Mouse (Mus musculus): ENCODE measurements at regions not wholly inside any gene's neighbourhood (a gene's known extent, or its start where the extent isn't known, plus 50 kb on each side); places are given as distances from the start of the nearest gene placed in this dataset.
A peak's percentile ranks its signal among the peaks of the same experiment; 100 is the strongest.

GRCm38 (mm10) chr8:10898562-10899527 is 109.4 kb downstream of the Irs2 start:
- no peak overlapping the region for H3K4me3 ChIP-seq (ENCODE audit: low read depth, low read length)
- H3K4me2 ChIP-seq (ENCODE audit: low read depth, low read length): peak overlapping the region; percentile 39; the same call in 1 of the 2 replicates
- H3K4me1 ChIP-seq (ENCODE audit: control insufficient read depth, low read depth, low read length): peaks cover 12% of the 10 kb centered on the region
- no peaks in the 10 kb centered on the region for H3K9me3 ChIP-seq (replicated peaks; ENCODE audit: control insufficient read depth, low read length)
- ATAC-seq (ENCODE audit: low read depth): no peak
- H3K27ac ChIP-seq (ENCODE audit: low read length): peak overlapping the region; percentile 12
- 41% methylated on average over 16 of the region's 16 CpGs for WGBS (ENCODE audit: insufficient replicate concordance)
- no peaks in the 10 kb centered on the region for H3K27me3 ChIP-seq (ENCODE audit: control insufficient read depth, insufficient read depth, low read depth, low read length)
- no peaks in the 10 kb centered on the region for H3K36me3 ChIP-seq (ENCODE audit: control insufficient read depth, insufficient read depth)
- no peak overlapping the region for H3K9ac ChIP-seq (ENCODE audit: low read depth, low read length)

- ATAC-seq (ENCODE audit: low read depth): no peak
Observed at GRCm38 (mm10) chr8:10897573-10897972, 110.7 kb downstream of the Irs2 start.

DNA sequence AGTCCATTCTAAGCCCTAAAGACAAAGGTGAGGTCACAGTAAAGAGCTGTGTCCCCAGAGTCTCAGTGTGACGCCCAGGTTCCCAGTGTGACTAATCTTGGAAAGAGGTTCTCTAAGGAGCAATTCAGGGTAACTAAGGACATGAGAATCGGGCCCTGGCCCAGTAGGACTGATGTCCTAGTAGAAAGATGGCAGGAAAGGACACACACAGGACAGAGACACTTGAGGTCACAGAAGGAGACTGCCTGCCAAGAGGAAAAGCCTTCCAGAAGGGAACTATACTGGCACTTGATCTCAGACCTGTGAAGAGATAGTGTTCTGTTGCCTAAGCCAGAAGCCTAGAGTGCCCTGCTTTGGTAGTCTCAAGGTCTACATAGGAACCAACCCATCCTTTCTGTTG is 113.1 kb downstream of the Irs2 start:
- 52% methylated on average over 2 of the region's 2 CpGs for WGBS (ENCODE audit: insufficient replicate concordance)
- Histone ChIP-seq H3K36me3 (ENCODE audit: control insufficient read depth, insufficient read depth) (no peaks in the 10 kb centered on the region), H3K4me2 (ENCODE audit: low read depth, low read length) (no peak overlapping the region), H3K27me3 (ENCODE audit: control insufficient read depth, insufficient read depth, low read depth, low read length) (no peaks in the 10 kb centered on the region), H3K4me3 (ENCODE audit: low read depth, low read length) (no peak overlapping the region), H3K9me3 (replicated peaks; ENCODE audit: control insufficient read depth, low read length) (no peaks in the 10 kb centered on the region), H3K27ac (ENCODE audit: low read length) (no peak overlapping the region), H3K4me1 (ENCODE audit: control insufficient read depth, low read depth, low read length) (peaks cover 6% of the 10 kb centered on the region), H3K9ac (ENCODE audit: low read depth, low read length) (no peak overlapping the region)
- ATAC-seq (ENCODE audit: low read depth): no peak

More at GRCm38 (mm10) chr8:10897573-10897972, 110.7 kb downstream of the Irs2 start:
- H3K9ac ChIP-seq (ENCODE audit: low read depth, low read length): no peak overlapping the region
- H3K27ac ChIP-seq (ENCODE audit: low read length): no peak overlapping the region
- no peak overlapping the region for H3K4me2 ChIP-seq (ENCODE audit: low read depth, low read length)
- no peaks in the 10 kb centered on the region for H3K27me3 ChIP-seq (ENCODE audit: control insufficient read depth, insufficient read depth, low read depth, low read length)
- no peak overlapping the region for H3K4me3 ChIP-seq (ENCODE audit: low read depth, low read length)
- H3K36me3 ChIP-seq (ENCODE audit: control insufficient read depth, insufficient read depth): no peaks in the 10 kb centered on the region
- peaks cover 12% of the 10 kb centered on the region for H3K4me1 ChIP-seq (ENCODE audit: control insufficient read depth, low read depth, low read length)
- 65% methylated on average over 7 of the region's 7 CpGs for WGBS (ENCODE audit: insufficient replicate concordance)
- no peaks in the 10 kb centered on the region for H3K9me3 ChIP-seq (replicated peaks; ENCODE audit: control insufficient read depth, low read length)

GRCm38 (mm10) chr8:10894306-10894705 is 114.0 kb downstream of the Irs2 start:
- ATAC-seq (ENCODE audit: low read depth): no peak

DNA sequence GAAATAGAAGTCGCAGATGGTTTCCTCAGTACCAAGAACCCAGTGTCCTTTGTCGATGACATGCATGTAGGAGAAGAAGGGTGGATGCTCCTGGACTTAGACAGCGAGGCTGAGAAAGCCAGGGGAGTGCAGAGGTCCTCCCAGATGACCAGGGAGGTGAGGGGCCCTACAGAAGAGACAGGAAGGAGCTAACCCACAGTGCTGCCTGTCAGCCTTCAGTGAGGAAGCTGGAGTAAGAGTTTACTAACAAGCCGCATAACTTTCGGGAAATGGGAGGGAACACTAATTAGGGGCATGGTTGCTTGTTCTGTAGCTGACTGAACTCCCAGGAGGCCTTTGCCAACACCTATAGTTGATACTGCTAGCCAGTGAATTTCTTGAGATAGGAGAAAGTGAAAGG is 114.5 kb downstream of the Irs2 start:
- H3K4me1 ChIP-seq (ENCODE audit: control insufficient read depth, low read depth, low read length): no peaks in the 10 kb centered on the region; the same call in 1 of the 2 replicates
- no peaks in the 10 kb centered on the region for H3K36me3 ChIP-seq (ENCODE audit: control insufficient read depth, insufficient read depth)
- no peak for ATAC-seq (ENCODE audit: low read depth)
- no peaks in the 10 kb centered on the region for H3K27me3 ChIP-seq (ENCODE audit: control insufficient read depth, insufficient read depth, low read depth, low read length)
- no peak overlapping the region for H3K4me3 ChIP-seq (ENCODE audit: low read depth, low read length)
- no peak overlapping the region for H3K9ac ChIP-seq (ENCODE audit: low read depth, low read length)
- H3K27ac ChIP-seq (ENCODE audit: low read length): no peak overlapping the region
- no peaks in the 10 kb centered on the region for H3K9me3 ChIP-seq (replicated peaks; ENCODE audit: control insufficient read depth, low read length)
- WGBS (ENCODE audit: insufficient replicate concordance): 18% methylated on average over 5 of the region's 5 CpGs
- H3K4me2 ChIP-seq (ENCODE audit: low read depth, low read length): no peak overlapping the region

More at GRCm38 (mm10) chr8:10894306-10894705, 114.0 kb downstream of the Irs2 start:
- peaks cover 5% of the 10 kb centered on the region for H3K4me1 ChIP-seq (ENCODE audit: control insufficient read depth, low read depth, low read length)
- no peaks in the 10 kb centered on the region for H3K27me3 ChIP-seq (ENCODE audit: control insufficient read depth, insufficient read depth, low read depth, low read length)
- H3K27ac ChIP-seq (ENCODE audit: low read length): no peak overlapping the region
- no peak overlapping the region for H3K4me3 ChIP-seq (ENCODE audit: low read depth, low read length)
- H3K9ac ChIP-seq (ENCODE audit: low read depth, low read length): no peak overlapping the region
- no peaks in the 10 kb centered on the region for H3K9me3 ChIP-seq (replicated peaks; ENCODE audit: control insufficient read depth, low read length)
- no peaks in the 10 kb centered on the region for H3K36me3 ChIP-seq (ENCODE audit: control insufficient read depth, insufficient read depth)
- H3K4me2 ChIP-seq (ENCODE audit: low read depth, low read length): no peak overlapping the region
- 53% methylated on average over 5 of the region's 5 CpGs for WGBS (ENCODE audit: insufficient replicate concordance)

- Histone ChIP-seq H3K36me3 (ENCODE audit: control insufficient read depth, insufficient read depth) (no peaks in the 10 kb centered on the region), H3K9ac (ENCODE audit: low read depth, low read length) (no peak overlapping the region), H3K27me3 (ENCODE audit: control insufficient read depth, insufficient read depth, low read depth, low read length) (no peaks in the 10 kb centered on the region), H3K4me2 (ENCODE audit: low read depth, low read length) (no peak overlapping the region), H3K4me1 (ENCODE audit: control insufficient read depth, low read depth, low read length) (no peaks in the 10 kb centered on the region), H3K9me3 (replicated peaks; ENCODE audit: control insufficient read depth, low read length) (no peaks in the 10 kb centered on the region), H3K27ac (ENCODE audit: low read length) (no peak overlapping the region), H3K4me3 (ENCODE audit: low read depth, low read length) (no peak overlapping the region)
- 65% methylated on average over 2 of the region's 2 CpGs for WGBS (ENCODE audit: insufficient replicate concordance)
- ATAC-seq (ENCODE audit: low read depth): peak; percentile 48
Observed at GRCm38 (mm10) chr8:10891906-10892305, 116.4 kb downstream of the Irs2 start.

DNA sequence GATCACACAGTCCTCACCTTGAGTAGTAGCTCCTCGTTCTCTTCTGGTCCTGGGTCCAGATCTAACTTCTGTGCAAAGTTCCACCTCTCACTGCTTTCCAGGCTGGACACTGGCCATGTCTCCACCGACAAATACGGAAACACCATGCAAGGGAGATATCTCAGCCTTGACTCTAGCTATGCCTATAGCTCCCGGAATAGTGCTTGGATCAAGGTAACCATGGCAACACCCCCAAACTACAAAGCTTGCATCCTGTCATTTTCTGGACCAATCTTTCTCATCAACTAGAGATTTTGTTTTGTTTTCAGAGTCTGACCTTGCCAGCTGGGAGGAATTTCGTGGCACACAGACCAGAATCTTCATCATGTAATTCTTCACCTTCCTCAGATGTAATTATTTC is 116.8 kb downstream of the Irs2 start:
- Histone ChIP-seq H3K9ac (ENCODE audit: low read depth, low read length) (no peak overlapping the region), H3K4me3 (ENCODE audit: low read depth, low read length) (no peak overlapping the region), H3K4me2 (ENCODE audit: low read depth, low read length) (no peak overlapping the region), H3K4me1 (ENCODE audit: control insufficient read depth, low read depth, low read length) (no peaks in the 10 kb centered on the region), H3K36me3 (ENCODE audit: control insufficient read depth, insufficient read depth) (no peaks in the 10 kb centered on the region), H3K9me3 (replicated peaks; ENCODE audit: control insufficient read depth, low read length) (no peaks in the 10 kb centered on the region), H3K27ac (ENCODE audit: low read length) (no peak overlapping the region), H3K27me3 (ENCODE audit: control insufficient read depth, insufficient read depth, low read depth, low read length) (no peaks in the 10 kb centered on the region)
- ATAC-seq (ENCODE audit: low read depth): no peak
- WGBS (ENCODE audit: insufficient replicate concordance): 60% methylated on average over 5 of the region's 5 CpGs

GRCm38 (mm10) chr8:10885452-10885851 is 122.8 kb downstream of the Irs2 start:
- H3K27ac ChIP-seq (ENCODE audit: low read length): no peak overlapping the region
- no peak overlapping the region for H3K4me3 ChIP-seq (ENCODE audit: low read depth, low read length)
- no peaks in the 10 kb centered on the region for H3K27me3 ChIP-seq (ENCODE audit: control insufficient read depth, insufficient read depth, low read depth, low read length)
- 70% methylated on average over 3 of the region's 3 CpGs for WGBS (ENCODE audit: insufficient replicate concordance)
- H3K4me2 ChIP-seq (ENCODE audit: low read depth, low read length): no peak overlapping the region
- H3K36me3 ChIP-seq (ENCODE audit: control insufficient read depth, insufficient read depth): no peaks in the 10 kb centered on the region
- no peaks in the 10 kb centered on the region for H3K4me1 ChIP-seq (ENCODE audit: control insufficient read depth, low read depth, low read length)
- H3K9me3 ChIP-seq (replicated peaks; ENCODE audit: control insufficient read depth, low read length): no peaks in the 10 kb centered on the region
- no peak overlapping the region for H3K9ac ChIP-seq (ENCODE audit: low read depth, low read length)
- no peak for ATAC-seq (ENCODE audit: low read depth)

GRCm38 (mm10) chr8:10883418-10883817 is 124.8 kb downstream of the Irs2 start:
- ATAC-seq (ENCODE audit: low read depth): no peak
- H3K4me1 ChIP-seq (ENCODE audit: control insufficient read depth, low read depth, low read length): no peaks in the 10 kb centered on the region
- H3K9me3 ChIP-seq (replicated peaks; ENCODE audit: control insufficient read depth, low read length): no peaks in the 10 kb centered on the region
- H3K4me3 ChIP-seq (ENCODE audit: low read depth, low read length): no peak overlapping the region
- H3K36me3 ChIP-seq (ENCODE audit: control insufficient read depth, insufficient read depth): no peaks in the 10 kb centered on the region
- no peak overlapping the region for H3K9ac ChIP-seq (ENCODE audit: low read depth, low read length)
- H3K27ac ChIP-seq (ENCODE audit: low read length): no peak overlapping the region
- no peaks in the 10 kb centered on the region for H3K27me3 ChIP-seq (ENCODE audit: control insufficient read depth, insufficient read depth, low read depth, low read length)
- 50% methylated on average over 7 of the region's 7 CpGs for WGBS (ENCODE audit: insufficient replicate concordance)
- H3K4me2 ChIP-seq (ENCODE audit: low read depth, low read length): no peak overlapping the region

All from liver, embryonic 16.5 days (tissue).